Mouse (Mus musculus) heart, embryonic 15.5 days (tissue): ENCODE data around the gene Strap. TPM values are rescaled to one million over a fixed set of nuclear protein-coding genes. Genes with fewer than 3 reads are reported as not detected.
"Not testable (repeated sequence)": the region's sequence is repeated elsewhere in the genome, so short reads cannot be mapped to it uniquely, and the experiment has no call there.

Source experiments
- ATAC-seq: fragments of 200-750 bp; cut with Nextera tagmentation; replicated peaks from 2 replicates; pipeline ENCODE4 v1.8.0; 2017; ENCODE audit warnings: low read depth, moderate TSS enrichment; ENCODE audit not compliant: insufficient number of reproducible peaks, insufficient read depth, low FRiP score
- H3K27ac ChIP-seq: fragments of 300-500 bp; sonication (generic); 2 replicates; pipeline ENCODE4 v1.5.1; 2015; ENCODE audit warnings: mild to moderate bottlenecking, inconsistent platforms
- H3K27me3 ChIP-seq: fragments of 300-500 bp; sonication (generic); 2 replicates; pipeline ENCODE4 v1.6.1; 2015; ENCODE audit warnings: inconsistent platforms
- H3K36me3 ChIP-seq: fragments of 300-500 bp; sonication (generic); 2 replicates; pipeline ENCODE4 v1.6.1; 2015; ENCODE audit warnings: mild to moderate bottlenecking, inconsistent platforms
- H3K4me1 ChIP-seq: fragments of 300-500 bp; sonication (generic); replicated peaks from 2 replicates; pipeline ENCODE4 v1.6.1; 2015; ENCODE audit warnings: inconsistent platforms
- H3K4me2 ChIP-seq: fragments of 300-500 bp; sonication (generic); 2 replicates; pipeline ENCODE4 v1.6.1; 2015; ENCODE audit warnings: inconsistent platforms, mild to moderate bottlenecking, moderate library complexity
- H3K4me3 ChIP-seq: fragments of 300-500 bp; sonication (generic); 2 replicates; pipeline ENCODE4 v1.5.1; 2015; ENCODE audit warnings: mild to moderate bottlenecking, inconsistent platforms
- H3K9ac ChIP-seq: fragments of 300-500 bp; sonication (generic); 2 replicates; pipeline ENCODE4 v1.6.1; 2015; ENCODE audit warnings: mild to moderate bottlenecking, inconsistent platforms
- H3K9me3 ChIP-seq: fragments of 300-500 bp; sonication (generic); replicated peaks from 2 replicates; pipeline ENCODE4 v1.6.1; 2016; ENCODE audit warnings: inconsistent platforms
- WGBS: fragments of 180-500 bp; shearing (Covaris S2); methylation state at CpG from one replicate; pipeline ENCODE4 v1.1.7; 2015; ENCODE audit warnings: mixed read lengths; 5-methylcytosine and 5-hydroxymethylcytosine counted together
- polyA plus RNA-seq: library from polyadenylated mRNA; unstranded; fragments of >200 nt; fragmentation: Nextera tagmentation; extraction: Ambion mirVana; gene quantifications from 2 replicates; pipeline ENCODE4 v1.2.1, GENCODE M21; 2015

The Strap gene
- polyA plus RNA-seq, 1 experiment from 2014 or later = 106 TPM

DNA sequence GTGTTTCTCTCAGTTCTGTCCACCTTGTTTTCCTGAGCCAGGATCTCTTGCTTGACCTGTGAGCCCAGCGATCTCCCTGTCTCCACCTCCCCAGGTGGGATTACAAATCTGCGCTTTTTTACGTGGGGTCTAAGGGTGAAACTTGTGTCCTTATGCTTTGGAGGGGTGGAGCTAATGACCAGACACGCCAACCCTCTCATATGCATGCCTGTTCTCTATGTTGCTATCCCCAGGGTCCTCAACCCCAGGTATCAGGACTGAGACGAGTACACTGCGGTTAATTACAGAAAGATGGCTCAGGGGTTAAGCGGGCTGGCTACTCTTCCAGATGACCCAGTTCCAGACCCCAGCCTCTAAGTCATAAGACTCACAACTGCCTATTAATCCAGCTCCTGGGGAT, 31.4 kb upstream of the Strap start:
- peaks cover 20% of the 10 kb centered on the region for H3K4me1 ChIP-seq
- H3K9me3 ChIP-seq = no peaks in the 10 kb centered on the region
- H3K27me3 ChIP-seq = no peaks in the 10 kb centered on the region
- no peak overlapping the region for H3K9ac ChIP-seq
- H3K4me3 ChIP-seq = no peak overlapping the region
- 78% methylated on average over 7 of the region's 7 CpGs for WGBS
- no peak for ATAC-seq
- peak overlapping the region; percentile 85 for H3K27ac ChIP-seq
- no peak overlapping the region for H3K4me2 ChIP-seq
- H3K36me3 ChIP-seq = no peaks in the 10 kb centered on the region

DNA sequence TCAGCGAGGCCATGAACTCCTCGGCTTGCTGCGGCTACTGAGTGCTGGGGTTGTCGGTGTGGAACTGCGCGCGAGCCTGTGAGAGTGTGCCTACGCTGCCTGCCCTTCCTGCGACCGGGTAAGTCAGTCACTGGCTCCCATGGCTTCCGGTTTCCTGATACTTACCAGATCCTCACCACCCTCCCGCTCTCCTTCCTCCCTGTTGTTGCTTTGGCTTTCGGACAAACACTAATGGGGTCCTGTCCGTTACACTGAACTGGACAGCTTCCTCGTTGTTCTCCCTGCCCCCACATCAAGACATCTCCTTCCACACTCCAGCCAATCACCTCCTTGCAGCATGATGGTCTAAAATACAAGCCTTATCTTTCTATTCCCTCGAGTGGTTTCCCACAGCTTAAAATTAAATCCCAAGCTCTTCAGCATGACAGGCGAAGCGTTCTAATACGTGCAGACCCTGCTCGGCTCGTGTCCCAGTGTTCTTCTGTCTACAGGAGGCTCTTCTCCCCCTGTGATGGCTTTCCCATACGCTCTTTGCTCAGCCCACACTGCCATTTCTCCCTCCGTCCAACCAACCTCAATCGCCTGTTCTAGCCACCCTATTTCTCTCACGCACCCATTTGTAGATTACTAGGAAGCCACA, 30.5 kb upstream of the Strap start:
- Histone ChIP-seq H3K4me1 (peaks cover 20% of the 10 kb centered on the region), H3K9ac (no peak overlapping the region), H3K4me2 (peak overlapping the region; percentile 43), H3K9me3 (no peaks in the 10 kb centered on the region), H3K27ac (peak overlapping the region; percentile 85), H3K27me3 (no peaks in the 10 kb centered on the region), H3K36me3 (no peaks in the 10 kb centered on the region), H3K4me3 (peak overlapping the region; percentile 3; the same call in 1 of the 2 replicates)
- ATAC-seq = peak; percentile 84
- 43% methylated on average over 25 of the region's 25 CpGs for WGBS

DNA sequence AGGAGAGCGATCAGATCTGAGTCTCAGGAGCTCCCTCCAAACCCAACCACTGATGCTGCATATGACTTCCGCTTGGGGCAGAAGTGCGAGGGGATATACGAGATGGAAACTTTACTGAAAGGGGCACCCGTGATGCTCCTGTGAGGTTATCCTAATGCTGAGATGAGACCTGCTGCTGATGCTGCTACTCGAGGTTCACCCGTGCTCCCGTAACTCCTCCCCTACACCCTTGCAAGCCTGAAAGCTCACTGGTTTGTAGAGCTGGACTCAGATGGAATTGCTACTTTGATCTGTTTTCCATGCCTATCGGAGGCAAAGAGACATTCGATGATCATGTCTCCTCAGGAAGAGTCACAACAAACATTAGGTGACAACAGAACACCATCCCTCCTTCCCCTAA, 28.7 kb upstream of the Strap start:
- Histone ChIP-seq H3K27ac (no peak overlapping the region), H3K4me1 (peaks cover 20% of the 10 kb centered on the region), H3K9ac (no peak overlapping the region), H3K9me3 (no peaks in the 10 kb centered on the region), H3K4me2 (no peak overlapping the region), H3K4me3 (no peak overlapping the region), H3K27me3 (no peaks in the 10 kb centered on the region), H3K36me3 (no peaks in the 10 kb centered on the region)
- no peak for ATAC-seq
- WGBS = 85% methylated on average over 10 of the region's 10 CpGs

DNA sequence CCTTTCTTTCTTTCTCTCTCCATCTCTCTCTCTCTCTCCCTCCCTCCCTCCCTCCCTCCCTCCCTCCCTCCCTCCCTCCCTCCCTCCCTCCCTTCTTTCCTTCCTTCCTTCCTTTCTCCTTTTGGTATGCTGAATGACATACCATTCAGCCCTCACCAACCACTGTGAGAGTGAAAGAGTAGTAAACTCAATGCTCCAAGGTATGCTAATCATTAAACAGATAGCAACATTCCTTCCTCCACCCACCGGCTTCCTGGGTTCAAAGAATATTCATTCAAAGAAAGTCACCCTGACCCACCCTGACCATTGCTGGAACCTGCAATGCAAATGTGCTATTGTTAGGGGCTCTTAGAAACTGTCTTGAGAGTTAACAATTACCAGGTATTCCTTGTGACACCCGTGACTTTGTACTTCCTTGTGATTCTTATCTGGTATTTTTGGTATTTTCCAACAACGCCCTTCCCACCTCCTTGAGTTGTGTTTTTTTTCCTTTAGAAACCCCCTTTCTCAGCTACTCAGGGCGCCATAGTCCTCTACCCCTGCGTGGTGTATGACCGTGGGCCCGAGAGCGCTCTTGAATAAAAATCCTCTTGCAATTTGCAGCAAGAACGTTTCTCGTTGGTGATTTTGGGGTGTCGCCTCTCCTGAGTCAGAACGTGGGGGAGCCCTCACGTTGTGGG, 26.0 kb upstream of the Strap start:
- WGBS = 83% methylated on average over 13 of the region's 13 CpGs
- H3K36me3 ChIP-seq, ATAC-seq, H3K27ac ChIP-seq, H3K27me3 ChIP-seq, H3K9ac ChIP-seq, H3K4me2 ChIP-seq, H3K4me3 ChIP-seq, H3K9me3 ChIP-seq: not testable (repeated sequence)
- H3K4me1 ChIP-seq = peaks cover 16% of the 10 kb centered on the region

- no peaks in the 10 kb centered on the region for H3K27me3 ChIP-seq
- H3K9me3 ChIP-seq = no peaks in the 10 kb centered on the region
- H3K27ac ChIP-seq = no peak overlapping the region; the same call in 1 of the 2 replicates
- peak; percentile 50; the same call in 1 of the 2 replicates for ATAC-seq
- WGBS = 69% methylated on average over 14 of the region's 14 CpGs
- 0 out of 2 replicates have a peak, but pooled peaks cover 4% of the 10 kb centered on the region for H3K4me1 ChIP-seq
- no peak overlapping the region for H3K4me2 ChIP-seq
- H3K9ac ChIP-seq = no peak overlapping the region
- H3K36me3 ChIP-seq = no peaks in the 10 kb centered on the region
- H3K4me3 ChIP-seq = no peak overlapping the region
Measured at GRCm38 (mm10) chr6:137710179-137711037, 24.5 kb upstream of the Strap start.

DNA sequence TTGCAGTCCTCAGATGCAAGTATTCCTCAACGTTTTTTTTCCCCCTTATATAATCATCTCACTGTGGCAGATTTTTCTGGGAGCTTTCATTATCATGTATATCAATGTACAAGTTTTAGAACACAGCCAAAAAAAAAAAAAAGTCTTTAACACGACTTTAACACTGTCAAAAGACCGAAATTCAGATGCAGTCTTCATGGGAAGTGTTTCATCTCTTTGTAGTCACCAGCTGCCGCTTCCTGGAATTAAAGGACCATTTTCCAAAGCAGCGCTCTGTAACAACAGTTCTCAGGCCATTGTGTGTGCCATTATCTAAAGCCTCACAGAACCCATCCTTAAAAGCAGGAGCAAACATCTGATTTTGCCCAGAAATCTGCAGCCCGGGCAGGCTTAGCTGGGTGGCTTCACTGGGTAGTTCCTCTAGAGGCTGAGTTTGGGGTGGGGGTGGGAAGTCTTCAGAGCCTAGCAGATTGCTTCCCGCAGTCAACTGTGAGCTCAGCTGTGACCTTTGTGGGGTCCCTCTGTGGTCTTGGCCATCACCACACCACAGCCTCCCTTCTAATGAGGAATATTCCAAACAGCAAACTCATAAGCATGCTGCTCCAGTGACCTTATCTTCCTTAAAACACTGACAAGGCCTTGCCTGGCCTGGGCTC, 22.1 kb upstream of the Strap start:
- Histone ChIP-seq H3K9ac (no peak overlapping the region), H3K4me1 (0 out of 2 replicates have a peak, but pooled peaks cover 4% of the 10 kb centered on the region), H3K4me3 (no peak overlapping the region), H3K27ac (peak overlapping the region; percentile 47), H3K4me2 (no peak overlapping the region), H3K36me3 (no peaks in the 10 kb centered on the region), H3K9me3 (no peaks in the 10 kb centered on the region), H3K27me3 (no peaks in the 10 kb centered on the region)
- no peak for ATAC-seq
- 53% methylated on average over 7 of the region's 7 CpGs for WGBS

DNA sequence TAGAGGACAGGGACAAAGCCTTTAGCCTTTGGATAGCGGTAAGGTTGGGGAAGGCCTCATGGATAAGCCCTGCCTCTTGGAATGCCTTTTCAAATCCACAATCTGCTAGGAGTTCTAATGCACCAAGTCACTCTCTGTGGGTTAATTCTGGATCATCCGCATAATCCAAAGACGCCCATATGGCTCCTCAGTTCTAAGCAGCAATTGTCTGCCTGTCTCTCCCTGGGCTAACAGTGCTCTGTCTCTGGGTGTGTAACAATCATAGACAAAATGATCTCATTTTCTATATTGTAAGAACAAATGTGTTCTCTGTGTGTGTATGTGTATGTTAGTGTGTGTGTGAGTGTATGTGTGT, 21.6 kb upstream of the Strap start:
- 73% methylated on average over 3 of the region's 3 CpGs for WGBS
- no peaks in the 10 kb centered on the region for H3K27me3 ChIP-seq

DNA sequence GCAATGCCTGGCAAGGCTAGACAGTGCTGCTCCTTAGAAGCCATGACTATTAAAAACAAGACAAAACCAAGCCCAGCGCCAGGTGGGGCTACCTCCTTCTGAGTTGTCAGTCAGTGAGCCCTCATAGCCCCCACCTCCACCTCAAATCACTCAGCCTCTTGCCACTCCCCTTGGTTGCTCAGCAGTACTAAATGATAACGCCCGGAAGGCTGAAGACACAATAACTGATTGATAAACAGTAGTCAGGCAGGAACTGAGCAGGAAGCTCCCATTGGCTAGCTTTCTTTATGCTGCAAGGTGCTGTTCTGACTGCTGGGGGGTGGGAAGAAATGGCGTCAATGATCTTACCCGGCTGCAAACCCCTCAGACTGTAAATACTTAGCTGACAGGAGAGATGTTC, 18.1 kb upstream of the Strap start:
- no peak overlapping the region for H3K4me2 ChIP-seq
- no peak for ATAC-seq
- no peak overlapping the region for H3K27ac ChIP-seq
- no peaks in the 10 kb centered on the region for H3K27me3 ChIP-seq
- no peaks in the 10 kb centered on the region for H3K9me3 ChIP-seq
- no peak overlapping the region for H3K4me3 ChIP-seq
- WGBS = 44% methylated on average over 5 of the region's 5 CpGs
- no peak overlapping the region for H3K9ac ChIP-seq
- 0 out of 2 replicates have a peak, but pooled peaks cover 4% of the 10 kb centered on the region for H3K4me1 ChIP-seq
- H3K36me3 ChIP-seq = no peaks in the 10 kb centered on the region

More for the DNA sequence above, 21.6 kb upstream of the Strap start:
- no peak overlapping the region for H3K4me3 ChIP-seq
- ATAC-seq = no peak
- H3K9me3 ChIP-seq = no peaks in the 10 kb centered on the region
- H3K27ac ChIP-seq = peak overlapping the region; percentile 47; the same call in 1 of the 2 replicates
- no peaks in the 10 kb centered on the region for H3K36me3 ChIP-seq
- H3K4me1 ChIP-seq = 0 out of 2 replicates have a peak, but pooled peaks cover 4% of the 10 kb centered on the region
- H3K4me2 ChIP-seq = no peak overlapping the region
- H3K9ac ChIP-seq = no peak overlapping the region

DNA sequence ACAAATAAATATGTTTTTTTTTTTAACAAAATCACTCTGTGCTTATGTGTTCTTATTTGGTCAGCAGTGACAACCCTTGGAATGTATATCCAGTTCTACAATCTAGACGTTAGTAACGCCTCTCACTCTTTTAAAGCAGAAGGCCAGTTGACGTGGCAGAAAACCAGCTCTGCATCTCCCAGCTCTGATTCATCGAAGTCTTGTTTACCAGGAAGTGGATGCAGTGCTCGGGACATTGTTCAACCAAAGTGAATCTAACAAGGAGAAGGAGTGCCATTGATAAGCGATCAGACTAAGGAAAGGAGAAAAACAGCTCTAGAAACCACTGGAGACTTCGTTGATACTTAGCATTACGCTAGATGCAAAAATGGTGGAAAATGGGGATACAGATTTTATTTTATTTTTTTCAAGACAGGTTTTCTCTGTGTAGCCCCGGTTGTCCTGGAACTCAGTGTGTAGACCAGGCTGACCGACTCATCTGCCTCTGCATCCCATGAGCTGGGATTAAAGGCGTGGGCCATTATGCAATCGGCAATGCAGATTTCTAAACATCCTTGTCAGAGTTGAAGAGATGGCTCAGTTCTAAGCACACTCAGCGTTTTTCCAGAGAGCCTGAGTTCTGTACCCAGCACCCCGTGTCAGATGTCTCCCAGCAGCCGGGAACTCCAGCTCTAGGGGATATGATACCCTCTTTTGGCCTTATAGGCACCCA, 12.5 kb upstream of the Strap start:
- no peaks in the 10 kb centered on the region for H3K36me3 ChIP-seq
- WGBS = 78% methylated on average over 15 of the region's 15 CpGs
- no peak overlapping the region for H3K4me2 ChIP-seq
- H3K27me3 ChIP-seq = no peaks in the 10 kb centered on the region
- H3K27ac ChIP-seq = no peak overlapping the region
- no peak overlapping the region for H3K9ac ChIP-seq
- ATAC-seq = no peak
- no peaks in the 10 kb centered on the region for H3K4me1 ChIP-seq
- H3K9me3 ChIP-seq = no peaks in the 10 kb centered on the region
- H3K4me3 ChIP-seq = no peak overlapping the region

DNA sequence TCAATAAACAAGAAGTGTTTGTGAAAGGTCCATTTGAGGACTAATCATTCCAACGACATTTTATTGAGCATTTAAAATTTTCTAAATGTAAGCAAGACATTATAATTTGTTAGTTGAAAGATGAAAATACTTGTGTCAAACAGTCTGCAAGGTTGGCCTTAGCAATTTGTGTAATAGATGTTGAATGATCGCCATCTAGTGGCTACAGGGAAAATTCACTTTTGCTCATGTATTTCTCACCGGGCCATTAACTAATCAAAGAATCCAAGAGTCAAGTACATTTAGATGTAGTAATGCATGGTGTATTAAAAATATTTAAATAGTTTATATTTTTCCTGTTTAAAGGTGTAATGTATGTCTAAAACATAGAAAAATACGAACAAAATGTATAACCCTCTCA, 11.0 kb upstream of the Strap start:
- Histone ChIP-seq H3K27me3 (0 out of 2 replicates have a peak, but pooled peaks cover 3% of the 10 kb centered on the region), H3K4me2 (no peak overlapping the region), H3K9ac (no peak overlapping the region), H3K9me3 (no peaks in the 10 kb centered on the region), H3K4me1 (no peaks in the 10 kb centered on the region), H3K27ac (no peak overlapping the region), H3K36me3 (no peaks in the 10 kb centered on the region), H3K4me3 (no peak overlapping the region)
- WGBS = 4% methylated on average over 4 of the region's 4 CpGs
- ATAC-seq = no peak
